In the genomic region with DNA sequence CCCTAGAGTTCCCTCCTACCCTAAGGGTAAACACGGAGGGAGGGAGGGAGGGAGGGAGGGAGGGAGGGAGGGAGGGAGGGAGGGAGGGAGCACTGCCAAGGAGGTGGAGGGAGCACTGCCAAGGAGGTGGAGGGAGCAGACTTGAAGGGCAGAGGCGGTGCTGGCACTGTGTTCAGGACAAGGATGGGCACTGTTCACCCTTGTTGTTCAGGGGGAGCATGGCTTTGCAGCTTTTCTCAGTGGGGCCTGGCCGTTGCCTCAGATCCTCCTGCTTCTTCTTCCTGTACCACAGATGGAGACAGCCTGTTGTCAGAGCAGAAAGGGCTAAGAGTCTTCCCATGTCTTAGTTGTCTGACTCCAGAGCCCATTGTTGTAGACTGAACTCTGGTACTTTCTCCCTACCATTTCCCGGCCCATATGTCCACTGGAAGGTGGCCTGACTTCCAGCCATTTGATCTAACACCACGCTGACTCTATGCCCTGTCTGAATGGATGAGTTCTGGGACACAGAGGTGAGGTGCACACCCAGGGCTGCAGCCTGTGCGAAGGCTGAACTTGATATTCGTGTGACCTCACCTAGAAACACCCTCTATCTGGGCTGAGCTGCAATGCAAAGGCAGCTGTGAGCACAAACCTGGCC, we compare ENCODE assay signal across 9 mouse cellular contexts. TPM values are rescaled to one million over a fixed set of nuclear protein-coding genes. Genes with fewer than 3 reads are reported as not detected.
DNase-seq lines count a peak whose midpoint lies in the region; ATAC-seq lines count a peak whose summit lies in the region.
"Had no signal": no experiment of that assay in that cellular context is flagged by ENCODE, and none has a peak within 500 bp of the region (broad histone marks: within the 10 kb centered on the region; RNA-seq: fewer than 3 reads in every experiment).

No protein-coding gene starts in this region.

- no peak for DNase-seq in heart, postnatal 25 days (ENCODE audit: low spot score)
- DNase-seq in adipocyte (ENCODE audit: low spot score): peak; percentile 30
- DNase-seq in embryonic facial prominence, embryonic 14.5 days (ENCODE audit: low spot score): no peak
- DNase-seq in embryo, embryonic 11 days: no peak
- no peak for DNase-seq in heart, adult 9 months (ENCODE audit: low spot score in 2 of 2)
- DNase-seq in adrenal gland, postnatal 4 days (ENCODE audit: low spot score in 2 of 2): no peak
- DNase-seq: right cerebral cortex, postnatal 14 days had no signal

- WGBS in heart, embryonic 11.5 days (ENCODE audit: insufficient replicate concordance): 71% methylated on average over 6 of the region's 7 CpGs
- WGBS in embryonic facial prominence, embryonic 14.5 days: 63% methylated on average over 5 of the region's 7 CpGs
- 50% methylated on average over 7 of the region's 7 CpGs for WGBS in intestine, embryonic 16.5 days

- H3K4me1 ChIP-seq in heart, embryonic 11.5 days (ENCODE audit: control insufficient read depth, insufficient read depth, low read length): peaks cover 13% of the 10 kb centered on the region
- H3K4me1 ChIP-seq in embryonic facial prominence, embryonic 14.5 days (ENCODE audit: control insufficient read depth, insufficient read depth, low read length): peaks cover 19% of the 10 kb centered on the region
- H3K4me1 ChIP-seq in intestine, embryonic 16.5 days (ENCODE audit: control insufficient read depth, insufficient read depth, low read length): peaks cover 16% of the 10 kb centered on the region

- 0 out of 2 replicates have a peak overlapping the region, but pooled peaks have one; percentile 10 for H3K9ac ChIP-seq in heart, embryonic 11.5 days (ENCODE audit: low read depth, low read length)
- H3K9ac ChIP-seq in embryonic facial prominence, embryonic 14.5 days (ENCODE audit: low read depth, low read length): no peak overlapping the region
- no peak overlapping the region for H3K9ac ChIP-seq in intestine, embryonic 16.5 days (ENCODE audit: low read depth, low read length)

- no peak for ATAC-seq in heart, embryonic 11.5 days (replicated peaks; ENCODE audit: insufficient number of reproducible peaks, low FRiP score, low TSS enrichment)
- no peak for ATAC-seq in embryonic facial prominence, embryonic 14.5 days (ENCODE audit: low read depth)
- ATAC-seq in intestine, embryonic 16.5 days: peak; percentile 24

- H3K27me3 ChIP-seq in heart, embryonic 11.5 days (ENCODE audit: control insufficient read depth, insufficient read depth, low read length): no peaks in the 10 kb centered on the region
- no peaks in the 10 kb centered on the region for H3K27me3 ChIP-seq in embryonic facial prominence, embryonic 14.5 days (replicated peaks; ENCODE audit: control insufficient read depth, insufficient read depth, low read length)
- H3K27me3 ChIP-seq in intestine, embryonic 16.5 days (replicated peaks; ENCODE audit: control insufficient read depth, insufficient read depth, low read length): no peaks in the 10 kb centered on the region

- H3K36me3 ChIP-seq in heart, embryonic 11.5 days (ENCODE audit: control insufficient read depth, insufficient read depth, low read length): no peaks in the 10 kb centered on the region; the same call in 1 of the 2 replicates
- H3K36me3 ChIP-seq in embryonic facial prominence, embryonic 14.5 days (ENCODE audit: control insufficient read depth, insufficient read depth, low read length): 0 out of 2 replicates have a peak, but pooled peaks cover 4% of the 10 kb centered on the region
- no peaks in the 10 kb centered on the region for H3K36me3 ChIP-seq in intestine, embryonic 16.5 days (ENCODE audit: control insufficient read depth, insufficient read depth, low read length)

- no peak overlapping the region for H3K4me3 ChIP-seq in heart, embryonic 11.5 days (ENCODE audit: low read depth, low read length)
- H3K4me3 ChIP-seq in embryonic facial prominence, embryonic 14.5 days (ENCODE audit: low read depth, low read length): no peak overlapping the region
- H3K4me3 ChIP-seq in intestine, embryonic 16.5 days (ENCODE audit: low read length): no peak overlapping the region

- intact Hi-C loops in heart, postnatal 25 days (cut with DNase I): no loop called here

- no peak overlapping the region for H3K4me2 ChIP-seq in heart, embryonic 11.5 days
- H3K4me2 ChIP-seq in embryonic facial prominence, embryonic 14.5 days (ENCODE audit: low read depth, low read length): no peak overlapping the region
- no peak overlapping the region for H3K4me2 ChIP-seq in intestine, embryonic 16.5 days (ENCODE audit: low read depth, low read length)

- H3K9me3 ChIP-seq in heart, embryonic 11.5 days (replicated peaks; ENCODE audit: control insufficient read depth, low read length): no peaks in the 10 kb centered on the region
- H3K9me3 ChIP-seq in embryonic facial prominence, embryonic 14.5 days (ENCODE audit: control insufficient read depth, low read length): no peaks in the 10 kb centered on the region
- H3K9me3 ChIP-seq in intestine, embryonic 16.5 days (ENCODE audit: control insufficient read depth, low read length): no peaks in the 10 kb centered on the region

- no peak overlapping the region for H3K27ac ChIP-seq in heart, embryonic 11.5 days (ENCODE audit: low read depth, low read length)
- H3K27ac ChIP-seq in embryonic facial prominence, embryonic 14.5 days (replicated peaks; ENCODE audit: low read depth, low read length): peak overlapping the region; percentile 73
- H3K27ac ChIP-seq in intestine, embryonic 16.5 days (ENCODE audit: low read length): peak overlapping the region; percentile 31; the same call in 1 of the 2 replicates

RNA-seq across cellular contexts. Expression of a gene that starts 43.0 kb away (rescaled TPM):
- 53.1 and 53.6 TPM in 2 replicates for polyA plus RNA-seq in heart, embryonic 11.5 days (2014; fragmentation: Nextera tagmentation; extraction: Ambion mirVana)
- 10 to 100 TPM; 53.4 to 58.8 TPM for total RNA-seq in heart, postnatal 25 days (2021)
- polyA plus RNA-seq in embryonic facial prominence, embryonic 14.5 days (2014; fragmentation: Nextera tagmentation; extraction: Ambion mirVana): 70.1 and 71.8 TPM in 2 replicates
- 49.4 and 52.5 TPM in 2 replicates for polyA plus RNA-seq in intestine, embryonic 16.5 days (2015; fragmentation: Nextera tagmentation; extraction: Ambion mirVana)
- 10 to 100 TPM; 39.1 to 44.4 TPM for total RNA-seq in adrenal gland, postnatal 4 days (2021)

RNA-seq across cellular contexts. Expression of a gene that starts 53.1 kb away (rescaled TPM):
- 7.8 and 9.0 TPM in 2 replicates for polyA plus RNA-seq in heart, embryonic 11.5 days (2014; fragmentation: Nextera tagmentation; extraction: Ambion mirVana)
- total RNA-seq in heart, postnatal 25 days (2021): 10 to 100 TPM; 14.3 to 14.9 TPM
- polyA plus RNA-seq in embryonic facial prominence, embryonic 14.5 days (2014; fragmentation: Nextera tagmentation; extraction: Ambion mirVana): 36.7 and 40.7 TPM in 2 replicates
- 3.4 and 4.7 TPM in 2 replicates for polyA plus RNA-seq in intestine, embryonic 16.5 days (2015; fragmentation: Nextera tagmentation; extraction: Ambion mirVana)
- 10 to 100 TPM; 13.9 to 15.5 TPM for total RNA-seq in adrenal gland, postnatal 4 days (2021)
